Mouse (Mus musculus): ENCODE results near the gene Golph3. TPM values are rescaled to one million over a fixed set of nuclear protein-coding genes. Genes with fewer than 3 reads are reported as not detected.

Golph3 gene
- total RNA-seq, 2 experiments from 2014 or later, result 86.5 to 132 TPM

GRCm38 (mm10) chr15:12373496-12373895, 52.2 kb downstream of the Golph3 start:
- ATAC-seq (replicated peaks; ENCODE audit: low FRiP score, low TSS enrichment, poor library complexity, severe bottlenecking), result no peak

- no peak for ATAC-seq (replicated peaks; ENCODE audit: low FRiP score, low TSS enrichment, poor library complexity, severe bottlenecking)
These were observed 52.7 kb downstream of the Golph3 start for GRCm38 (mm10) chr15:12373918-12374317.

- no peak for ATAC-seq (replicated peaks; ENCODE audit: low FRiP score, low TSS enrichment, poor library complexity, severe bottlenecking)
These were observed 53.7 kb downstream of the Golph3 start for GRCm38 (mm10) chr15:12374916-12375315.

- peak; percentile 79 for ATAC-seq (replicated peaks; ENCODE audit: low FRiP score, low TSS enrichment, poor library complexity, severe bottlenecking)
These were observed 54.5 kb downstream of the Golph3 start for GRCm38 (mm10) chr15:12375641-12376311.

- peak; percentile 47 for ATAC-seq (replicated peaks; ENCODE audit: low FRiP score, low TSS enrichment, poor library complexity, severe bottlenecking)
These were observed 55.3 kb downstream of the Golph3 start for GRCm38 (mm10) chr15:12376491-12377069.

GRCm38 (mm10) chr15:12377800-12378199, 56.5 kb downstream of the Golph3 start:
- ATAC-seq (replicated peaks; ENCODE audit: low FRiP score, low TSS enrichment, poor library complexity, severe bottlenecking), result no peak

GRCm38 (mm10) chr15:12380057-12380456, 58.8 kb downstream of the Golph3 start:
- no peak for ATAC-seq (replicated peaks; ENCODE audit: low FRiP score, low TSS enrichment, poor library complexity, severe bottlenecking)

GRCm38 (mm10) chr15:12380548-12380947, 59.3 kb downstream of the Golph3 start:
- peak; percentile 58 for ATAC-seq (replicated peaks; ENCODE audit: low FRiP score, low TSS enrichment, poor library complexity, severe bottlenecking)

GRCm38 (mm10) chr15:12384679-12385078, 63.4 kb downstream of the Golph3 start:
- ATAC-seq (replicated peaks; ENCODE audit: low FRiP score, low TSS enrichment, poor library complexity, severe bottlenecking), result no peak

- no peak for ATAC-seq (replicated peaks; ENCODE audit: low FRiP score, low TSS enrichment, poor library complexity, severe bottlenecking)
These were observed 67.7 kb downstream of the Golph3 start for GRCm38 (mm10) chr15:12388726-12389489.

GRCm38 (mm10) chr15:12394758-12395157, 73.5 kb downstream of the Golph3 start:
- ATAC-seq (replicated peaks; ENCODE audit: low FRiP score, low TSS enrichment, poor library complexity, severe bottlenecking), result no peak

- no peak for ATAC-seq (replicated peaks; ENCODE audit: low FRiP score, low TSS enrichment, poor library complexity, severe bottlenecking)
These were observed 75.8 kb downstream of the Golph3 start for GRCm38 (mm10) chr15:12397032-12397431.

Other genes starting within 250 kb of the Golph3 start
- gene Zfr, start 203.6 kb upstream of the Golph3 start, total RNA-seq (2014; fragmentation: Nextera tagmentation), result 100 and 123 TPM in 2 replicates
- 61.9 and 71.9 TPM in 2 replicates for gene Zfr, start 203.6 kb upstream of the Golph3 start, total RNA-seq (2017)
- gene Mtmr12, start 116.4 kb upstream of the Golph3 start, total RNA-seq (2014; fragmentation: Nextera tagmentation), result 15.7 and 19.6 TPM in 2 replicates
- gene Mtmr12, start 116.4 kb upstream of the Golph3 start, total RNA-seq (2017), result 12.2 and 21.9 TPM in 2 replicates
- gene 1810049J17Rik, start 449 bp downstream of the Golph3 start, total RNA-seq (2014; fragmentation: Nextera tagmentation), result not detected in 2 replicates
- gene 1810049J17Rik, start 449 bp downstream of the Golph3 start, total RNA-seq (2017), result 1.0 TPM in 1 of 2 replicates, not detected in the other